Mouse (Mus musculus) intestine, embryonic 14.5 days (tissue): Measurements from ENCODE around the gene Apoe. TPM values are rescaled to one million over a fixed set of nuclear protein-coding genes. Genes with fewer than 3 reads are reported as not detected.

Source experiments
- ATAC-seq: fragments of 200-750 bp; cut with Nextera tagmentation; replicated peaks from 2 replicates; pipeline ENCODE4 v1.8.0; 2017; ENCODE audit warnings: low read depth, moderate number of reproducible peaks, moderate TSS enrichment, moderate library complexity; ENCODE audit not compliant: low FRiP score, low TSS enrichment
- DNase-seq: peaks from one replicate; pipeline ENCODE4 v3.0.0-alpha.2; 2018; ENCODE audit warnings: low spot score
- H3K27ac ChIP-seq: fragments of 300-500 bp; sonication (generic); 2 replicates; pipeline ENCODE4 v1.5.1; 2014; ENCODE audit warnings: low read depth, mild to moderate bottlenecking, control low read depth
- H3K27me3 ChIP-seq: fragments of 300-500 bp; sonication (generic); replicated peaks from 2 replicates; pipeline ENCODE4 v1.6.1; 2014; ENCODE audit warnings: low read length, control low read depth; ENCODE audit not compliant: control insufficient read depth, insufficient read depth
- H3K36me3 ChIP-seq: fragments of 300-500 bp; sonication (generic); 2 replicates; pipeline ENCODE4 v1.6.1; 2014; ENCODE audit warnings: low read length, control low read depth; ENCODE audit not compliant: control insufficient read depth, insufficient read depth
- H3K4me1 ChIP-seq: fragments of 300-500 bp; sonication (generic); replicated peaks from 2 replicates; pipeline ENCODE4 v1.6.1; 2014; ENCODE audit warnings: low read length, control low read depth, mixed read lengths; ENCODE audit not compliant: control insufficient read depth, insufficient read depth
- H3K4me2 ChIP-seq: fragments of 300-500 bp; sonication (generic); 2 replicates; pipeline ENCODE4 v1.6.1; 2014; ENCODE audit warnings: low read length
- H3K4me3 ChIP-seq: fragments of 300-500 bp; sonication (generic); 2 replicates; pipeline ENCODE4 v1.5.1; 2014; ENCODE audit warnings: low read depth, low read length, control low read depth, mixed read lengths
- H3K9ac ChIP-seq: fragments of 300-500 bp; sonication (generic); 2 replicates; pipeline ENCODE4 v1.6.1; 2014; ENCODE audit warnings: mild to moderate bottlenecking, low read length
- H3K9me3 ChIP-seq: fragments of 300-500 bp; sonication (generic); 2 replicates; pipeline ENCODE4 v1.6.1; 2016; ENCODE audit warnings: low read length, control low read depth; ENCODE audit not compliant: control insufficient read depth
- WGBS: fragments of 180-500 bp; shearing (Covaris S2); extraction: QIAGEN DNeasy Blood & Tissue Kit; methylation state at CpG from one replicate; pipeline ENCODE4 v1.1.7; 2014; 5-methylcytosine and 5-hydroxymethylcytosine counted together
- polyA plus RNA-seq: library from polyadenylated mRNA; unstranded; fragments of >200 nt; fragmentation: Nextera tagmentation; extraction: Ambion mirVana; gene quantifications from 2 replicates; pipeline ENCODE4 v1.2.1, GENCODE M21; 2014

Gene Apoe
- polyA plus RNA-seq, 1 experiment from 2014 or later = 233 TPM

- Histone ChIP-seq H3K27ac (no peak overlapping the region), H3K4me2 (no peak overlapping the region), H3K36me3 (peaks cover 58% of the 10 kb centered on the region), H3K4me1 (peaks cover 17% of the 10 kb centered on the region), H3K9ac (no peak overlapping the region), H3K4me3 (no peak overlapping the region), H3K27me3 (no peaks in the 10 kb centered on the region), H3K9me3 (no peaks in the 10 kb centered on the region)
- no peak for ATAC-seq
- DNase-seq = no peak
- WGBS = 47% methylated on average over 4 of the region's 4 CpGs
These were observed 14.2 kb upstream of the Apoe start for GRCm38 (mm10) chr7:19713196-19713595.

GRCm38 (mm10) chr7:19712414-19712813, 13.4 kb upstream of the Apoe start:
- 77% methylated on average over 4 of the region's 4 CpGs for WGBS
- Histone ChIP-seq H3K27ac (no peak overlapping the region), H3K36me3 (peaks cover 60% of the 10 kb centered on the region), H3K9me3 (no peaks in the 10 kb centered on the region), H3K4me2 (no peak overlapping the region), H3K27me3 (no peaks in the 10 kb centered on the region), H3K4me1 (peaks cover 17% of the 10 kb centered on the region), H3K9ac (no peak overlapping the region), H3K4me3 (no peak overlapping the region)
- DNase-seq (no peak), ATAC-seq (no peak)

GRCm38 (mm10) chr7:19710650-19711049, 11.7 kb upstream of the Apoe start:
- H3K4me1 ChIP-seq = peaks cover 12% of the 10 kb centered on the region; the same call in 1 of the 2 replicates
- no peak overlapping the region for H3K9ac ChIP-seq
- ATAC-seq (no peak), DNase-seq (no peak)
- WGBS = 88% methylated on average over 10 of the region's 10 CpGs
- peaks cover 64% of the 10 kb centered on the region for H3K36me3 ChIP-seq
- no peak overlapping the region for H3K4me2 ChIP-seq
- no peak overlapping the region for H3K4me3 ChIP-seq
- no peak overlapping the region for H3K27ac ChIP-seq
- H3K9me3 ChIP-seq = no peaks in the 10 kb centered on the region
- H3K27me3 ChIP-seq = no peaks in the 10 kb centered on the region

- Histone ChIP-seq H3K9ac (no peak overlapping the region), H3K4me1 (peaks cover 4% of the 10 kb centered on the region; the same call in 1 of the 2 replicates), H3K27ac (no peak overlapping the region), H3K27me3 (no peaks in the 10 kb centered on the region), H3K9me3 (no peaks in the 10 kb centered on the region), H3K4me3 (no peak overlapping the region), H3K4me2 (no peak overlapping the region), H3K36me3 (peaks cover 41% of the 10 kb centered on the region)
- ATAC-seq (no peak), DNase-seq (no peak)
- 96% methylated on average over 7 of the region's 7 CpGs for WGBS
These were observed 6.3 kb upstream of the Apoe start for GRCm38 (mm10) chr7:19705271-19705670.

GRCm38 (mm10) chr7:19704475-19704874, 5.5 kb upstream of the Apoe start:
- WGBS = 94% methylated on average over 4 of the region's 4 CpGs
- H3K36me3 ChIP-seq = peaks cover 35% of the 10 kb centered on the region
- no peak overlapping the region for H3K9ac ChIP-seq
- no peaks in the 10 kb centered on the region for H3K27me3 ChIP-seq
- ATAC-seq (no peak), DNase-seq (no peak)
- no peak overlapping the region for H3K4me3 ChIP-seq
- peaks cover 5% of the 10 kb centered on the region for H3K4me1 ChIP-seq
- H3K9me3 ChIP-seq = no peaks in the 10 kb centered on the region
- H3K27ac ChIP-seq = no peak overlapping the region
- H3K4me2 ChIP-seq = no peak overlapping the region

- no peak for DNase-seq
- WGBS = 90% methylated on average over 16 of the region's 16 CpGs
- peaks cover 23% of the 10 kb centered on the region for H3K36me3 ChIP-seq
These were observed 4.0 kb upstream of the Apoe start for GRCm38 (mm10) chr7:19702859-19703555.

GRCm38 (mm10) chr7:19701069-19701761, 2.2 kb upstream of the Apoe start:
- ATAC-seq = peak; percentile 85
- Histone ChIP-seq H3K4me3 (no peak overlapping the region), H3K36me3 (peaks cover 12% of the 10 kb centered on the region), H3K27me3 (no peaks in the 10 kb centered on the region), H3K27ac (peak overlapping the region; percentile 29; the same call in 1 of the 2 replicates), H3K9ac (no peak overlapping the region), H3K4me1 (peaks cover 21% of the 10 kb centered on the region), H3K4me2 (no peak overlapping the region), H3K9me3 (no peaks in the 10 kb centered on the region)
- 30% methylated on average over 21 of the region's 22 CpGs for WGBS
- peak; percentile 83 for DNase-seq

More at GRCm38 (mm10) chr7:19702859-19703555, 4.0 kb upstream of the Apoe start:
- no peak overlapping the region for H3K9ac ChIP-seq
- no peaks in the 10 kb centered on the region for H3K9me3 ChIP-seq
- H3K4me2 ChIP-seq = no peak overlapping the region
- ATAC-seq = no peak
- no peaks in the 10 kb centered on the region for H3K27me3 ChIP-seq
- no peak overlapping the region for H3K4me3 ChIP-seq
- no peak overlapping the region for H3K27ac ChIP-seq
- H3K4me1 ChIP-seq = peaks cover 20% of the 10 kb centered on the region

- DNase-seq (no peak), ATAC-seq (peak; percentile 13; the same call in 1 of the 2 replicates)
- WGBS = 55% methylated on average over 12 of the region's 12 CpGs
- Histone ChIP-seq H3K36me3 (peaks cover 11% of the 10 kb centered on the region), H3K9ac (no peak overlapping the region), H3K4me1 (peaks cover 21% of the 10 kb centered on the region), H3K9me3 (no peaks in the 10 kb centered on the region), H3K4me3 (no peak overlapping the region), H3K27me3 (no peaks in the 10 kb centered on the region), H3K4me2 (no peak overlapping the region), H3K27ac (no peak overlapping the region)
These were observed 1.5 kb upstream of the Apoe start for GRCm38 (mm10) chr7:19700299-19701068.
